Mouse (Mus musculus): Measurements from ENCODE around the gene Tns1. TPM values are rescaled to one million over a fixed set of nuclear protein-coding genes. Genes with fewer than 3 reads are reported as not detected.

Gene Tns1
- polyA plus RNA-seq, 1 experiment = 26.4 TPM

GRCm38 (mm10) chr1:74113071-74113470 is 11.2 kb downstream of the Tns1 start:
- TF ChIP-seq POLR2A (IDR thresholded peaks at IDR 0.05; ENCODE audit: borderline replicate concordance, control insufficient read depth, low read depth, low read length) = no peak
- no peak for TF ChIP-seq CTCF (IDR thresholded peaks at IDR 0.05; ENCODE audit: control insufficient read depth, insufficient read depth, low read length)
- no peak overlapping the region for H3K27ac ChIP-seq (ENCODE audit: control insufficient read depth, insufficient read depth, low read depth, low read length, poor library complexity)
- no peaks in the 10 kb centered on the region; the same call in 1 of the 2 replicates for H3K4me1 ChIP-seq (ENCODE audit: control insufficient read depth, insufficient read depth, low read length)
- 58% methylated on average over 3 of the region's 3 CpGs for WGBS
- no peak overlapping the region for H3K4me3 ChIP-seq (replicated peaks; ENCODE audit: control insufficient read depth, low read depth, low read length)

DNA sequence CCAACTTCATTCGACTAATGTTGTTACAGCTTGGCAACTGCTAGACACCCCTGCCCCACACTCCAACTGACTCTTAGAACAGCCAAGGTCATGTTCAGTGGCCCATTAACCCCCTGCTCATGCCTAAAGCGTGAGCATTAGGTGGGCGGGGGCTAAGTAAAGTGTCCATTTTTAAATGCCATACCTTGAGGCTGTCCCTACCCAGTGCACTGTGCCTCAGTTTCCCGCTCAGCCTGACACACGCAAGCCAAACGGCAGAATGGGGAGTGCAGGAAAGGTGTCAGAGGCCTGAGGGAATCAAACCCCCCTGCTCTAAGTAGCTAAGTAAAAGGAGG is 12.6 kb downstream of the Tns1 start:
- TF ChIP-seq CTCF (IDR thresholded peaks at IDR 0.05; ENCODE audit: control insufficient read depth, insufficient read depth, low read length) (no peak), POLR2A (IDR thresholded peaks at IDR 0.05; ENCODE audit: borderline replicate concordance, control insufficient read depth, low read depth, low read length) (no peak)
- no peak overlapping the region for H3K4me3 ChIP-seq (replicated peaks; ENCODE audit: control insufficient read depth, low read depth, low read length)

DNA sequence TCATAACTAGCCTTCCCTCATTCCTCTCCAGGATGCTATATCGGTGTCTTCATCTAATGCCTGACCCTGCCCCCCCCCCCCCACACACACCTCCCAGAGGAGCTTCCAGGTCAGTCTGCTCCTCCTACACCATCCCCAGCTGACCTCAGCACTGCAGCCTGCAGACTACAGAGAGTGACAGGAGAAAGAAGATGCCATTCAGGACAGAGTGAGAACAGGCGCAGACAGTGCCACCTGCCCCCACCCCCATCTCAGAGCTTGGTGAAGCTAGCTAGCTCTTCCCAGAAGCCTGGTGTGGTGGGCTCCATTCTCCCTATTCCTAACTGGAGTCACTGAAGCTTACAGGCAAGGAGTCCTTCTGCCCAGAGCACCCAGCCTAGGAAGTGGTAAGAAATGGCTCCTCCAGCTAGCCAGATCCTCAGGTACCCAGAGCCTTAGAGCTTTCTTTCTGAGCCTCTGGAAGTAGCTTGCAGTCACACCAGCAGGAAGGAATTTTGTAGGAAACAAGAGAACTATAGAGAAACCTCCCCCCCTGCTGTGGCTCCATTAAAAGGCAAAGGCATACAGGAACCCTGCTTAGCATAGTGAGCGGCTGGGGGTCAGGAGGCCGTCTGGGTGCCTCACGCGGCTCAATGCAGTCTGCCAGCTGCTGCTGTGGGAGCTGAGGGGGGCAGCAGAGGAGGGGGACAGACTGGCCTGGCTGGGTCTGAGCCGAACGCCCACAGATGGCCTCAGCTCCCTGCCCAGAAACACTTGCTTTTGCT is 13.1 kb downstream of the Tns1 start:
- 77% methylated on average over 8 of the region's 8 CpGs for WGBS

More for the DNA sequence above, 12.6 kb downstream of the Tns1 start:
- Histone ChIP-seq H3K27ac (ENCODE audit: control insufficient read depth, insufficient read depth, low read depth, low read length, poor library complexity) (no peak overlapping the region), H3K4me1 (ENCODE audit: control insufficient read depth, insufficient read depth, low read length) (no peaks in the 10 kb centered on the region; the same call in 1 of the 2 replicates)
- WGBS = 76% methylated on average over 6 of the region's 6 CpGs

GRCm38 (mm10) chr1:74109670-74110069 is 14.6 kb downstream of the Tns1 start:
- 73% methylated on average over 2 of the region's 2 CpGs for WGBS
- Histone ChIP-seq H3K27ac (ENCODE audit: control insufficient read depth, insufficient read depth, low read depth, low read length, poor library complexity) (no peak overlapping the region), H3K4me1 (ENCODE audit: control insufficient read depth, insufficient read depth, low read length) (no peaks in the 10 kb centered on the region), H3K4me3 (replicated peaks; ENCODE audit: control insufficient read depth, low read depth, low read length) (no peak overlapping the region)
- no peak for TF ChIP-seq POLR2A (IDR thresholded peaks at IDR 0.05; ENCODE audit: borderline replicate concordance, control insufficient read depth, low read depth, low read length)
- TF ChIP-seq CTCF (IDR thresholded peaks at IDR 0.05; ENCODE audit: control insufficient read depth, insufficient read depth, low read length) = no peak

More for the DNA sequence above, 13.1 kb downstream of the Tns1 start:
- Histone ChIP-seq H3K27ac (ENCODE audit: control insufficient read depth, insufficient read depth, low read depth, low read length, poor library complexity) (no peak overlapping the region), H3K4me3 (replicated peaks; ENCODE audit: control insufficient read depth, low read depth, low read length) (no peak overlapping the region), H3K4me1 (ENCODE audit: control insufficient read depth, insufficient read depth, low read length) (no peaks in the 10 kb centered on the region)
- TF ChIP-seq POLR2A (IDR thresholded peaks at IDR 0.05; ENCODE audit: borderline replicate concordance, control insufficient read depth, low read depth, low read length) (no peak), CTCF (IDR thresholded peaks at IDR 0.05; ENCODE audit: control insufficient read depth, insufficient read depth, low read length) (no peak)

GRCm38 (mm10) chr1:74107931-74108618 is 16.2 kb downstream of the Tns1 start:
- no peak overlapping the region for H3K27ac ChIP-seq (ENCODE audit: control insufficient read depth, insufficient read depth, low read depth, low read length, poor library complexity)
- H3K4me3 ChIP-seq (replicated peaks; ENCODE audit: control insufficient read depth, low read depth, low read length) = no peak overlapping the region
- H3K4me1 ChIP-seq (ENCODE audit: control insufficient read depth, insufficient read depth, low read length) = no peaks in the 10 kb centered on the region
- WGBS = 60% methylated on average over 5 of the region's 5 CpGs
- TF ChIP-seq CTCF (IDR thresholded peaks at IDR 0.05; ENCODE audit: control insufficient read depth, insufficient read depth, low read length) (no peak), POLR2A (IDR thresholded peaks at IDR 0.05; ENCODE audit: borderline replicate concordance, control insufficient read depth, low read depth, low read length) (no peak)

DNA sequence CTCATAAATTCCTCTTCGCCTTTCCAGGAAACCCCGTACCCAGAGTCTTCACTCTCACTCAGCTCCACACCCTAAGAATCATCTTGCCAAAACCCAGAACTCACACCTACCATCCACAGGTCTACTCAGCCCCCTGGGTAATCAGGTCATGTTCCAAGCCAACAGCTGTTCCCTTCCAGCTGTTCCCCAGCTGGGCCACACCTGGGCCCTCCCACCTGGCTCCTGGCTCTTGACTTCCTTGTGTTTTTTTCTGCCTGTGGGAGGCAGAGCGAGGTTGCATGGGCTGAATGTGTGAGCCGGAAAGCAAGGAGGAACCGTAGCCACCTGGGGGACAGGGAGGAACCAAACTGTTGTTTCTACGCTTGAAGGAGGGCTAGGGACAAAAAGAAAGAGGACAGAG is 18.0 kb downstream of the Tns1 start:
- Histone ChIP-seq H3K4me1 (ENCODE audit: control insufficient read depth, insufficient read depth, low read length) (no peaks in the 10 kb centered on the region), H3K4me3 (replicated peaks; ENCODE audit: control insufficient read depth, low read depth, low read length) (no peak overlapping the region), H3K27ac (ENCODE audit: control insufficient read depth, insufficient read depth, low read depth, low read length, poor library complexity) (no peak overlapping the region)
- 56% methylated on average over 6 of the region's 6 CpGs for WGBS
- no peak for TF ChIP-seq POLR2A (IDR thresholded peaks at IDR 0.05; ENCODE audit: borderline replicate concordance, control insufficient read depth, low read depth, low read length)
- TF ChIP-seq CTCF (IDR thresholded peaks at IDR 0.05; ENCODE audit: control insufficient read depth, insufficient read depth, low read length) = no peak

DNA sequence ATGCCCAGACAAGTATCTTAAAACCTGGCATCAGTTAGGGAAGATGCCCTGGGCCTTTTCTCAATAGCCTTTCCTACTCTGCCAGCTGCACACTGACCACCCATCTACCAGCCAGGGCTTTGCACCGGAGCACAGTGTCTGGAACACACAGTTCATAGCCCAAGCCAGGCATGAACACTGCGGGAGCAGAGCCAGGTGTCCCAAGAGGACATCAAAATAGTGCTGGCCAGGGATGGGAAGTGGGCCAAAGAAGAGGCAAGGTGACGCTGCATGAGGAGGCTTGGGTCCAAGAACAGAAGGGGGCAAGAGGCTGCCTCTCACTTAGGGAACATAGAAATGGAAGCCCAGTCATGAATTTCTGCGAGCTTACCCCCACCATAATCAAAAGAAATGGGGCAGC is 18.6 kb downstream of the Tns1 start:
- WGBS = 80% methylated on average over 4 of the region's 4 CpGs
- H3K27ac ChIP-seq (ENCODE audit: control insufficient read depth, insufficient read depth, low read depth, low read length, poor library complexity) = no peak overlapping the region
- H3K4me1 ChIP-seq (ENCODE audit: control insufficient read depth, insufficient read depth, low read length) = no peaks in the 10 kb centered on the region
- no peak for TF ChIP-seq CTCF (IDR thresholded peaks at IDR 0.05; ENCODE audit: control insufficient read depth, insufficient read depth, low read length)
- TF ChIP-seq POLR2A (IDR thresholded peaks at IDR 0.05; ENCODE audit: borderline replicate concordance, control insufficient read depth, low read depth, low read length) = no peak
- H3K4me3 ChIP-seq (replicated peaks; ENCODE audit: control insufficient read depth, low read depth, low read length) = no peak overlapping the region

GRCm38 (mm10) chr1:74103654-74104353 is 20.4 kb downstream of the Tns1 start:
- Histone ChIP-seq H3K4me1 (ENCODE audit: control insufficient read depth, insufficient read depth, low read length) (no peaks in the 10 kb centered on the region), H3K27ac (ENCODE audit: control insufficient read depth, insufficient read depth, low read depth, low read length, poor library complexity) (no peak overlapping the region), H3K4me3 (replicated peaks; ENCODE audit: control insufficient read depth, low read depth, low read length) (no peak overlapping the region)
- WGBS = 83% methylated on average over 6 of the region's 6 CpGs
- TF ChIP-seq POLR2A (IDR thresholded peaks at IDR 0.05; ENCODE audit: borderline replicate concordance, control insufficient read depth, low read depth, low read length) (no peak), CTCF (IDR thresholded peaks at IDR 0.05; ENCODE audit: control insufficient read depth, insufficient read depth, low read length) (no peak)

All from bone marrow, adult 2 months (tissue).